In the genomic region with DNA sequence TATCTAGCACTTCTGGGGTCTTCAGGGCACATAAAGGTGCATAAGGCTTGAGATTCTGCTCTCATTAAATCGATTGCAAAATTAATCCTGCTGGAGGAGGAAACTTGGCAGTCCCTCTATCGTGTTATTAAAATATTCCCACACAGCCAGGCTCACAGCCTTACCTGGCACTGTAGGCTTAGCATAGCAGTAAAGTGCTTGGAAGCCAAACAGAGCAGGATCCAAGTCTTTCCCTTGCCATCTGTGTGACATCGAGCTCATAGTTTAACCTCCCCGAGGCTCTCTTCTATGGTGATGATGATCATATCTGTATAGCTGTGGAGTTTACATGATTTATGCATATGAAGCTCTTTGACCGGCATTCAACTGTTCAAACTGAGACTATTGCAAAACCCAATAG, we compare ENCODE assay signal across 21 mouse cellular contexts.
DNase-seq lines count a peak whose midpoint lies in the region; ATAC-seq and TF ChIP-seq lines count a peak whose summit lies in the region.
"Had no signal": no experiment of that assay in that cellular context is flagged by ENCODE, and none has a peak within 500 bp of the region (broad histone marks: within the 10 kb centered on the region; RNA-seq: fewer than 3 reads in every experiment).

No protein-coding gene starts in this region.

- no peaks in the 10 kb centered on the region for H3K79me2 ChIP-seq in heart, adult 2 months (replicated peaks; ENCODE audit: control insufficient read depth, insufficient read depth, low read length)

- no peak for ATAC-seq in midbrain, postnatal 0 days (ENCODE audit: low FRiP score)
- ATAC-seq in midbrain, embryonic 16.5 days: no peak
- peak; percentile 40; the same call in 1 of the 2 replicates for ATAC-seq in limb, embryonic 14.5 days (ENCODE audit: low FRiP score, low read depth)
- ATAC-seq in lung, postnatal 0 days: no peak
- ATAC-seq: CD4-positive, CD25-positive, alpha-beta regulatory T cell, adult 4 months; intestine, postnatal 0 days had no signal

- H3K4me3 ChIP-seq in heart, adult 2 months: no peak overlapping the region
- H3K4me3 ChIP-seq in midbrain, postnatal 0 days (ENCODE audit: low read depth, low read length): no peak overlapping the region
- H3K4me3 ChIP-seq in midbrain, embryonic 16.5 days (ENCODE audit: low read depth, low read length): no peak overlapping the region
- H3K4me3 ChIP-seq in limb, embryonic 14.5 days (replicated peaks; ENCODE audit: low read length): no peak overlapping the region
- no peak overlapping the region for H3K4me3 ChIP-seq in lung, postnatal 0 days (ENCODE audit: low read depth, low read length)
- H3K4me3 ChIP-seq: embryonic facial prominence, embryonic 15.5 days; heart, embryonic 10.5 days; midbrain, embryonic 10.5 days had no signal

- TF ChIP-seq CTCF in heart, adult 2 months (IDR thresholded peaks at IDR 0.05): no peak
- TF ChIP-seq CTCF in midbrain, postnatal 0 days (IDR thresholded peaks at IDR 0.05): no peak
- TF ChIP-seq CTCF in lung, postnatal 0 days (IDR thresholded peaks at IDR 0.05): no peak

- 69% methylated on average over 5 of the region's 5 CpGs for WGBS in heart, adult 2 months
- WGBS in midbrain, postnatal 0 days: 76% methylated on average over 5 of the region's 5 CpGs
- WGBS in midbrain, embryonic 16.5 days: 87% methylated on average over 5 of the region's 5 CpGs
- WGBS in limb, embryonic 14.5 days: 67% methylated on average over 5 of the region's 5 CpGs
- WGBS in lung, postnatal 0 days: 73% methylated on average over 5 of the region's 5 CpGs

- H3K27me3 ChIP-seq in heart, adult 2 months (ENCODE audit: control insufficient read depth, insufficient read depth, low read length): no peaks in the 10 kb centered on the region
- no peaks in the 10 kb centered on the region for H3K27me3 ChIP-seq in midbrain, postnatal 0 days (ENCODE audit: insufficient read depth, low read length)
- H3K27me3 ChIP-seq in midbrain, embryonic 16.5 days (ENCODE audit: control insufficient read depth, insufficient read depth, low read depth, low read length): no peaks in the 10 kb centered on the region
- H3K27me3 ChIP-seq in limb, embryonic 14.5 days (ENCODE audit: control insufficient read depth, insufficient read depth, low read length): no peaks in the 10 kb centered on the region
- H3K27me3 ChIP-seq in lung, postnatal 0 days (replicated peaks; ENCODE audit: insufficient read depth, low read length): no peaks in the 10 kb centered on the region
- H3K27me3 ChIP-seq: embryonic facial prominence, embryonic 15.5 days had no signal

- intact Hi-C loops in heart, adult 2 months (cut with DNase I): no loop called here

- no peak for TF ChIP-seq POLR2A in heart, adult 2 months (IDR thresholded peaks at IDR 0.05; ENCODE audit: insufficient read depth, low read depth, low read length)
- TF ChIP-seq POLR2A in limb, embryonic 14.5 days (IDR thresholded peaks at IDR 0.05; ENCODE audit: borderline replicate concordance, extremely low read depth, insufficient read depth, insufficient read length): no peak

- H3K4me1 ChIP-seq in heart, adult 2 months (ENCODE audit: control insufficient read depth, insufficient read depth, low read length): no peaks in the 10 kb centered on the region
- H3K4me1 ChIP-seq in midbrain, postnatal 0 days (ENCODE audit: insufficient read depth, low read length): no peaks in the 10 kb centered on the region
- peaks cover under 1% of the 10 kb centered on the region; the same call in 1 of the 2 replicates for H3K4me1 ChIP-seq in midbrain, embryonic 16.5 days (ENCODE audit: control insufficient read depth, insufficient read depth, low read length)
- peaks cover 27% of the 10 kb centered on the region for H3K4me1 ChIP-seq in limb, embryonic 14.5 days (ENCODE audit: control insufficient read depth, insufficient read depth, low read length)
- H3K4me1 ChIP-seq in lung, postnatal 0 days (ENCODE audit: insufficient read depth, low read depth, low read length): no peaks in the 10 kb centered on the region
- H3K4me1 ChIP-seq: embryonic facial prominence, embryonic 15.5 days had no signal

- no peak overlapping the region for H3K27ac ChIP-seq in heart, adult 2 months
- no peak overlapping the region for H3K27ac ChIP-seq in midbrain, postnatal 0 days (ENCODE audit: low read depth, low read length)
- no peak overlapping the region for H3K27ac ChIP-seq in midbrain, embryonic 16.5 days (ENCODE audit: low read length)
- peak overlapping the region; percentile 59 for H3K27ac ChIP-seq in limb, embryonic 14.5 days (replicated peaks; ENCODE audit: low read depth, low read length)
- H3K27ac ChIP-seq in lung, postnatal 0 days (ENCODE audit: low read length): no peak overlapping the region
- H3K27ac ChIP-seq: embryonic facial prominence, embryonic 15.5 days; heart, embryonic 10.5 days; midbrain, embryonic 10.5 days had no signal

- no peaks in the 10 kb centered on the region for H3K36me3 ChIP-seq in heart, adult 2 months (ENCODE audit: control insufficient read depth, insufficient read depth, low read length)
- H3K36me3 ChIP-seq in midbrain, postnatal 0 days (ENCODE audit: insufficient read depth, low read length): no peaks in the 10 kb centered on the region
- H3K36me3 ChIP-seq in midbrain, embryonic 16.5 days (ENCODE audit: control insufficient read depth, insufficient read depth, low read length): no peaks in the 10 kb centered on the region
- no peaks in the 10 kb centered on the region for H3K36me3 ChIP-seq in limb, embryonic 14.5 days (ENCODE audit: control insufficient read depth, insufficient read depth, low read length)
- H3K36me3 ChIP-seq in lung, postnatal 0 days (ENCODE audit: insufficient read depth, low read length): no peaks in the 10 kb centered on the region
- H3K36me3 ChIP-seq: embryonic facial prominence, embryonic 15.5 days; heart, embryonic 10.5 days; midbrain, embryonic 10.5 days had no signal

- peak; percentile 63 to 77 for DNase-seq in cerebellum, postnatal 14 days
- DNase-seq in cerebellum, adult 9-11 months: no peak
- DNase-seq in heart, adult 11 months: peak; percentile 77
- no peak for DNase-seq in heart, adult 2 months
- DNase-seq in midbrain, postnatal 0 days (ENCODE audit: low spot score): peak; percentile 25
- DNase-seq in limb, embryonic 14.5 days (ENCODE audit: low spot score): no peak
- no peak for DNase-seq in lung, postnatal 0 days (ENCODE audit: low spot score)
- DNase-seq: adrenal gland, postnatal 25 days; cerebellum, adult 11 months; gastrocnemius, postnatal 25 days; heart, postnatal 4 days; kidney, postnatal 25 days; retina, postnatal 1 day; right cerebral cortex, postnatal 25 days; spleen, adult 18-20 months had no signal

- no peak for TF ChIP-seq EP300 in heart, adult 2 months (IDR thresholded peaks at IDR 0.05; ENCODE audit: insufficient read depth, low read depth, low read length)
- no peak for TF ChIP-seq EP300 in lung, postnatal 0 days (IDR thresholded peaks at IDR 0.05)

- H3K9me3 ChIP-seq in midbrain, postnatal 0 days (ENCODE audit: low read length): no peaks in the 10 kb centered on the region
- no peaks in the 10 kb centered on the region for H3K9me3 ChIP-seq in midbrain, embryonic 16.5 days (replicated peaks; ENCODE audit: control insufficient read depth, low read length, poor library complexity, severe bottlenecking)
- H3K9me3 ChIP-seq in limb, embryonic 14.5 days (ENCODE audit: control insufficient read depth, low read length): no peaks in the 10 kb centered on the region
- H3K9me3 ChIP-seq in lung, postnatal 0 days (ENCODE audit: low read length): no peaks in the 10 kb centered on the region
- H3K9me3 ChIP-seq: embryonic facial prominence, embryonic 15.5 days; heart, embryonic 10.5 days; midbrain, embryonic 10.5 days had no signal

- no peak overlapping the region for H3K4me2 ChIP-seq in midbrain, postnatal 0 days (ENCODE audit: low read depth, low read length, poor library complexity, severe bottlenecking)
- no peak overlapping the region for H3K4me2 ChIP-seq in midbrain, embryonic 16.5 days (ENCODE audit: low read length)
- no peak overlapping the region for H3K4me2 ChIP-seq in limb, embryonic 14.5 days (replicated peaks; ENCODE audit: low read depth, low read length, severe bottlenecking)
- H3K4me2 ChIP-seq in lung, postnatal 0 days (replicated peaks; ENCODE audit: low read depth, low read length): no peak overlapping the region
- H3K4me2 ChIP-seq: embryonic facial prominence, embryonic 15.5 days had no signal

- H3K9ac ChIP-seq in heart, adult 2 months (ENCODE audit: low read depth, low read length): no peak overlapping the region
- no peak overlapping the region for H3K9ac ChIP-seq in midbrain, postnatal 0 days (replicated peaks; ENCODE audit: low read length, poor library complexity, severe bottlenecking)
- H3K9ac ChIP-seq in midbrain, embryonic 16.5 days (ENCODE audit: low read depth, low read length): no peak overlapping the region
- no peak overlapping the region for H3K9ac ChIP-seq in limb, embryonic 14.5 days (ENCODE audit: low read depth, low read length, severe bottlenecking)
- no peak overlapping the region for H3K9ac ChIP-seq in lung, postnatal 0 days (replicated peaks; ENCODE audit: low read depth)
- H3K9ac ChIP-seq: embryonic facial prominence, embryonic 15.5 days had no signal

Comparison
In these comparisons a context has a peak if more than half of its experiments do, and no peak if none do; other contexts are left out.
1. DNase-seq: peak in cerebellum, postnatal 14 days (2 of 2), heart, adult 11 months (single experiment) and midbrain, postnatal 0 days (single experiment); none in cerebellum, adult 9-11 months (single experiment), heart, adult 2 months (0 of 2), limb, embryonic 14.5 days (single experiment) and lung, postnatal 0 days (single experiment).